Mouse (Mus musculus) midbrain, postnatal 0 days (tissue): ENCODE results near the gene Wdr41. TPM values are rescaled to one million over a fixed set of nuclear protein-coding genes. Genes with fewer than 3 reads are reported as not detected.

ENCODE experiments used
- ATAC-seq: fragments of 200-750 bp; cut with Nextera tagmentation; 2 replicates; pipeline ENCODE4 v1.8.0; 2017; ENCODE audit warnings: moderate number of reproducible peaks, mild to moderate bottlenecking, moderate TSS enrichment, moderate library complexity; ENCODE audit not compliant: low FRiP score
- DNase-seq: peaks from one replicate; pipeline ENCODE4 v3.0.0-alpha.2; 2015; ENCODE audit warnings: low spot score
- H3K27ac ChIP-seq: fragments of 300-500 bp; sonication (generic); 2 replicates; pipeline ENCODE4 v1.5.1; 2014; ENCODE audit warnings: low read depth, mild to moderate bottlenecking, low read length, mixed read lengths
- H3K27me3 ChIP-seq: fragments of 300-500 bp; sonication (generic); 2 replicates; pipeline ENCODE4 v1.6.1; 2014; ENCODE audit warnings: low read length, control low read depth, mixed read lengths; ENCODE audit not compliant: insufficient read depth
- H3K36me3 ChIP-seq: fragments of 300-500 bp; sonication (generic); 2 replicates; pipeline ENCODE4 v1.6.1; 2014; ENCODE audit warnings: low read length, control low read depth, mixed read lengths; ENCODE audit not compliant: insufficient read depth
- H3K4me1 ChIP-seq: fragments of 300-500 bp; sonication (generic); 2 replicates; pipeline ENCODE4 v1.6.1; 2014; ENCODE audit warnings: mild to moderate bottlenecking, control low read depth, antibody characterized with exemption, low read length, mixed read lengths; ENCODE audit not compliant: insufficient read depth
- H3K4me2 ChIP-seq: fragments of 300-500 bp; sonication (generic); 2 replicates; pipeline ENCODE4 v1.6.1; 2014; ENCODE audit warnings: low read depth, mild to moderate bottlenecking, low read length, mixed read lengths; ENCODE audit not compliant: poor library complexity, severe bottlenecking
- H3K4me3 ChIP-seq: fragments of 300-500 bp; sonication (generic); 2 replicates; pipeline ENCODE4 v1.5.1; 2014; ENCODE audit warnings: low read depth, mild to moderate bottlenecking, low read length, moderate library complexity
- H3K9ac ChIP-seq: fragments of 300-500 bp; sonication (generic); replicated peaks from 2 replicates; pipeline ENCODE4 v1.6.1; 2014; ENCODE audit warnings: mild to moderate bottlenecking, low read length, moderate library complexity, mixed read lengths; ENCODE audit not compliant: poor library complexity, severe bottlenecking
- H3K9me3 ChIP-seq: fragments of 300-500 bp; sonication (generic); 2 replicates; pipeline ENCODE4 v1.6.1; 2016; ENCODE audit warnings: low read length, control low read depth
- CTCF ChIP-seq: IDR thresholded peaks from 2 replicates; pipeline ENCODE4 v1.5.1; 2016; ENCODE audit warnings: antibody characterized with exemption, mild to moderate bottlenecking
- WGBS: fragments of 180-500 bp; shearing (Covaris S2); extraction: QIAGEN DNeasy Blood & Tissue Kit; methylation state at CpG from one replicate; pipeline ENCODE4 v1.1.7; 2014; 5-methylcytosine and 5-hydroxymethylcytosine counted together
- polyA plus RNA-seq: library from polyadenylated mRNA; unstranded; fragments of >200 nt; fragmentation: Nextera tagmentation; extraction: Ambion mirVana; gene quantifications from 2 replicates; pipeline ENCODE4 v1.2.1, GENCODE M21; 2015
- total RNA-seq: library from RNA; depleted of rRNA; stranded (reverse); fragments of >200 nt; gene quantifications from 2 replicates; pipeline ENCODE4 v1.2.3, GENCODE M21; 2014; rRNA removed

The Wdr41 gene
- total RNA-seq (24.3 and 27.8 TPM in 2 replicates), polyA plus RNA-seq (25.5 and 26.9 TPM in 2 replicates)

- H3K9ac ChIP-seq = peak within 1 kb of the TSS; percentile 97
- DNase-seq = peak; percentile 95
- no peaks in the 10 kb centered on the region for H3K9me3 ChIP-seq
- H3K27ac ChIP-seq = peak within 1 kb of the TSS; percentile 94
- ATAC-seq = peak; percentile 94
- peak within 1 kb of the TSS; percentile 83 for H3K4me3 ChIP-seq
- WGBS = 2% methylated on average over 61 of the region's 68 CpGs
- peak; percentile 91 for TF ChIP-seq CTCF
- peak within 1 kb of the TSS; percentile 47 for H3K4me2 ChIP-seq
- H3K27me3 ChIP-seq = no peaks in the 10 kb centered on the region
- peaks cover 9% of the 10 kb centered on the region; the same call in 1 of the 2 replicates for H3K4me1 ChIP-seq
- H3K36me3 ChIP-seq = peaks cover 6% of the 10 kb centered on the region
Observed at GRCm38 (mm10) chr13:94976219-94977186, at the start of gene Wdr41. Gene Wdr41 (plus strand): TSS chr13:94976344.

GRCm38 (mm10) chr13:94928086-94928485 lies 48.1 kb upstream of the Wdr41 start:
- no peaks in the 10 kb centered on the region for H3K27me3 ChIP-seq
- no peaks in the 10 kb centered on the region for H3K4me1 ChIP-seq
- no peak overlapping the region for H3K4me2 ChIP-seq
- no peak for TF ChIP-seq CTCF
- no peak overlapping the region for H3K27ac ChIP-seq
- ATAC-seq (no peak), DNase-seq (no peak)
- H3K9ac ChIP-seq = no peak overlapping the region
- H3K36me3 ChIP-seq = no peaks in the 10 kb centered on the region
- no peak overlapping the region for H3K4me3 ChIP-seq
- H3K9me3 ChIP-seq = no peaks in the 10 kb centered on the region
- 64% methylated on average over 3 of the region's 3 CpGs for WGBS

- no peak overlapping the region for H3K4me3 ChIP-seq
- peaks cover 12% of the 10 kb centered on the region for H3K27me3 ChIP-seq
- no peak for TF ChIP-seq CTCF
- H3K4me2 ChIP-seq = no peak overlapping the region
- no peaks in the 10 kb centered on the region for H3K9me3 ChIP-seq
- H3K9ac ChIP-seq = no peak overlapping the region
- DNase-seq (no peak), ATAC-seq (no peak)
- WGBS = 45% methylated on average over 5 of the region's 5 CpGs
- H3K4me1 ChIP-seq = no peaks in the 10 kb centered on the region
- no peaks in the 10 kb centered on the region for H3K36me3 ChIP-seq
- no peak overlapping the region for H3K27ac ChIP-seq
Observed at GRCm38 (mm10) chr13:94938418-94938817, 37.7 kb upstream of the Wdr41 start.

GRCm38 (mm10) chr13:94940104-94940503 lies 36.0 kb upstream of the Wdr41 start:
- 34% methylated on average over 5 of the region's 5 CpGs for WGBS
- TF ChIP-seq CTCF = no peak
- Histone ChIP-seq H3K4me3 (no peak overlapping the region), H3K4me1 (no peaks in the 10 kb centered on the region), H3K27ac (no peak overlapping the region), H3K36me3 (no peaks in the 10 kb centered on the region), H3K4me2 (no peak overlapping the region), H3K9ac (no peak overlapping the region), H3K27me3 (peaks cover 12% of the 10 kb centered on the region), H3K9me3 (no peaks in the 10 kb centered on the region)
- no peak for ATAC-seq
- peak; percentile 22 for DNase-seq

- Histone ChIP-seq H3K36me3 (no peaks in the 10 kb centered on the region), H3K27me3 (peaks cover 12% of the 10 kb centered on the region), H3K4me1 (no peaks in the 10 kb centered on the region), H3K4me2 (no peak overlapping the region), H3K27ac (no peak overlapping the region), H3K4me3 (no peak overlapping the region), H3K9ac (no peak overlapping the region), H3K9me3 (no peaks in the 10 kb centered on the region)
- ATAC-seq = no peak
- DNase-seq = peak; percentile 86
- peak; percentile 86 for TF ChIP-seq CTCF
- 13% methylated on average over 4 of the region's 4 CpGs for WGBS
Observed at GRCm38 (mm10) chr13:94941230-94941629, 34.9 kb upstream of the Wdr41 start.

- 77% methylated on average over 6 of the region's 6 CpGs for WGBS
- H3K4me3 ChIP-seq = no peak overlapping the region
- H3K27ac ChIP-seq = no peak overlapping the region
Observed at GRCm38 (mm10) chr13:94955941-94956340, 20.2 kb upstream of the Wdr41 start.

More at GRCm38 (mm10) chr13:94955941-94956340, 20.2 kb upstream of the Wdr41 start:
- H3K36me3 ChIP-seq = no peaks in the 10 kb centered on the region
- no peak for DNase-seq
- no peaks in the 10 kb centered on the region for H3K4me1 ChIP-seq
- H3K27me3 ChIP-seq = no peaks in the 10 kb centered on the region
- no peak for TF ChIP-seq CTCF
- ATAC-seq = no peak
- H3K9ac ChIP-seq = no peak overlapping the region
- no peak overlapping the region for H3K4me2 ChIP-seq
- H3K9me3 ChIP-seq = no peaks in the 10 kb centered on the region
